Mouse (Mus musculus) thymus, postnatal 36 days (tissue): ENCODE data around the gene Fcamr.

Source experiments
- DNase-seq, 2 experiments: peaks; one replicate each; pipeline ENCODE4 v3.0.0; 2022; ENCODE audit warnings: mixed read lengths in 2 of 2

Fcamr gene

DNA sequence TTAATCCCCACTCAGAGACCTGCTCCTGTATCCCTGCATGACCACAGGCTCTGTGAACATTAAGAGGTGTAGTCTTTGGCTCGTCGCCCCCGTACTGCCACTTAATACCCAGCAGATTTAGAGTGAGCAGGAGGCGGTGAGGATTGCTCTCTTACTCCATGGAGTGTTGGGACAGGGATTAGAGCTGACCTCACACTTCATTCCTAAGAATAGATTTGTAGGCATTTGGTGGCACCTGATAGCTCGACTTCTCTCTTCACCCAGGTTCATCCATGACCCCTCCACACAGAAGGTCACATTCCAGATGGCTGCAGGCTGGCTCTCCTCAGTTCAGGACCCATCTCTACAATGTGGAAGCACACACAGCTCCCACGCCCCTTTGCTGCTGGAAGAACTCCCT is 3.6 kb downstream of the Fcamr start:
- DNase-seq = no peak

DNA sequence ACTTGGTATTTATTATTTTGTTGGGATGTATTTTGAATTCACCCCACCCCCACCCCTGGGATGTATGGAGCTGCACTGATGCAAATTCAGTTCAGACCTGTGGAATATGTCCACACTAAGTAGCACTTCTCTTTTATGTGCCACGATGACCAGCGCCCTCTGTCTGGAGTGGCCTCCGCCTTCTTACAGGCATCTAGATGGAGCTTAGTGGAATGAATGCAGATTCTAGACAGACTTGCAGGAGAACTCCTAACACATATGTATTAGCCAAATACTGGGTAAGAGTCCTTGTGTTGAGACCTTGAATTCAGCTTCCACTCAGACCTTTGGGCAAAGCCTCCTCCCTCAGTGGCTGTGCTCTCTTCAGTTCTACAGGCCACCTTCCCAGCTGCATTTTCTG is 10.2 kb downstream of the Fcamr start:
- DNase-seq = no peak

DNA sequence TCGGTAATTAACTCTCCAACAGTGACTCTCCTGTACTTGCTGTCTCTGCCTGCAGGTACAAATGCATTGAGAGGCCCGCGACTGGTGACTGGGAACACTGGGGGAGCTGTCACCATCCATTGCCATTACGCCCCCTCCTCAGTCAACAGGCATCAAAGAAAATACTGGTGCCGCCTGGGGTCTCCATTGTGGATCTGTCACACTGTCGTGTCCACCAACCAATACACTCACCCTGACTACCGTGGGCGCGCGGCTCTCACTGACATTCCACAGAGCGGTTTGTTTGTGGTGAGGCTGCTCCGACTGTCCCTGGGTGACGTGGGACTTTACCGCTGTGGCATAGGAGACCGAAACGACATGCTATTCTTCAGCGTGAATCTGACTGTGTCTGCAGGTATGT is 10.6 kb downstream of the Fcamr start:
- DNase-seq = no peak

DNA sequence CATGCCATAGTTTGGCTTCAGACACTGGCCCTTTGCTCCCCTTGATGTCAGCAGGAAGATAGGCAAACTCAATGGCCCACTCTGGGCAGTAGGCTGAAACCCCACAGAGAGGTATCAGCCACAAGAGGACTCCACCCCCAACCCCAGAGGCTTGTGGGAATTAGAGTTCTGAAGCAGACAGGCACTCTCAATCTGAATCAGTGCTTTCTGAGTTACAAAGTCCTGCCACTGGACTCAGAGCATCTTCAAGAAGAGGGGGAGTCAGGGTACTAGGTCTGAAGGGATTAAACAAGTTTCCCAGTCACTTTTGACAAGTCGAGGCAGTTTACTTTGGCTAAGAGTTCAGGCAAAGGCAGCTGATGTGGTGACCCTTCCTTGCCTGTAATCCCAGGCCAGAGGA is 19.0 kb downstream of the Fcamr start:
- DNase-seq = no peak

DNA sequence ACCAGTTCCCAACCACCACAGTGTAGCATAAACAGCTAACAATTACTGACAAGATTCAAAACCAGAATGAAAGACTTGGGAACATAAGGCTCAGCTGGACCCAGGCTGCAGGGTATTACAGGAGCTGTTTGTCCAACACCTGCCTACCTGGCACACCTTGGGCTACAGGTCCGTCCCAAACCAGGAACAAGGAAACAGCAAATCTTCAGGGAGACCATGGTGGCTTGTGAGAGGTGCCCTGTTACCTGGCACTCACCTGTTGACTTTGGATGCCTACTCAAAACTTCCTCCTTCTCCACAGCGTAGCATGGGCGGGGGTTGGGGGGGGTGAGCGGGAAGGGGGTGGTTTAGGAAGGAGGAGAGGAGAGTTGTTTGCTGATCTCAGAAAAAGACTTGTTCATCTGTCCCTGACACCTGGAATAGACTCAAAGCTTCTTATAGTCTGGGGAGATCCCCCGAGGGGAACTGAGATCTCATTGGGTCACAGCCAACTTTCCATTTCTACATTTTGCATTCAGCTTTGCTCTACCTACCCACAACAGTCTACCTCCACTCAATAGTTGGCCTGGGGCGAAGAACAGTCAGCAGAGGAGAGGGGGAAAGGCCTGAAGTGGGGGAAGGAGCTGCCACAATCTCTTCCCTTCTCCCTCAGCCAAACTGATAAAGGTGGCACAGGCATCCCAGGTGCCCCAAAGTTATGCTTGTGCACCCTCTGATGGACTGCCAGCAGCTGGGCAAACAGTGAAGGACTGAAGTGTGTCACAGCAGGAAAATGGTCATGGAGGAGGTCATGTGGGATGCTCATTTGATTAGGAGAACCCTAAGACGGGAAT is 19.8 kb downstream of the Fcamr start:
- no peak for DNase-seq

DNA sequence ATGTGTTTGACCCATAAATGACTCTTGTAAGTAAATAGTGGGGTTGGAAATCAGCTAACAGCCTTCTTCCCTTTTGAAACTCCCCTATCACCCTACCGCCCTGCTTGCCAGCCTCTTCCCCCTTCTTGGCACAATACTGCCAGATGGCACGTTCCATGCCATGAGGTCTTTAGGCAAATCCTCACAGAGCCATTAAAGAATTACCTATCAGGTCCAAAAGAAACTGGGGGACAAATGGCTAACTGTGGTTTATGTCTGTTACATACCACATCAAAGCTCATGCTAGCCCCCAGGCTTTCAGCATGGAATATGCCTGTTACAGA is 20.4 kb downstream of the Fcamr start:
- DNase-seq = no peak

DNA sequence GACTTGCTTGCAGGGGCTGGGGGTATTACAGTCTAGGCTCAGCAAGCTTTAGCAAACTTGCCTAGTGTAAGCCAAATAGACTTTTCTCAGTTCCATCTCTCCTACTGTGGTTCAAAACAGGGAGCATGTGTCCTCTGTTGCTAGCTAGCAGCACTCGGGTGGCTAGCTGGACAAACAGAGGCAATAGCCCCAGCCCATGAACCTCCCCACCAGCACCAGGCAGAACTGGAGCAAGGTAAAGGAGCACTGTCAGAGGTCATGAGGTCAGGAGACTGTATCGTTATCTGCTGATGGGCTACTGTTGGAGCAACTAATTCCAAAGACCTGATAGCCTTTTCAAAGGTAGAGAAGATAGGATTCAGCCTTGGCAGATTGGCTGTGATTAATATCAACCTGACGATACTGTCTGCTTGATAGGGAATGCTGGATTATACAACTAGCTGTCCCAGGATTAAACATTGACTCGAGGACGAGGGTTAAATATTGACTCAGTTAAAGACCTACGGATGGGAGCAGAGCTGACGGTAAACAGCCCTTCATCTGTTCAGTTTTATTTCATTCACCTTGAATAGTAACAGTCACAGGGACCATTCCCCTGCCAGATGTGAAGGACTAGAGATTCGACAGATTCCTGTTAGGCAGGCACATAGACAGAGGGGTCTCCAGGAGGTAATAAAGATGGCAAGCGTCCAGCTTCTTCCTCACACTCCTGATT is 21.4 kb downstream of the Fcamr start:
- no peak for DNase-seq

DNA sequence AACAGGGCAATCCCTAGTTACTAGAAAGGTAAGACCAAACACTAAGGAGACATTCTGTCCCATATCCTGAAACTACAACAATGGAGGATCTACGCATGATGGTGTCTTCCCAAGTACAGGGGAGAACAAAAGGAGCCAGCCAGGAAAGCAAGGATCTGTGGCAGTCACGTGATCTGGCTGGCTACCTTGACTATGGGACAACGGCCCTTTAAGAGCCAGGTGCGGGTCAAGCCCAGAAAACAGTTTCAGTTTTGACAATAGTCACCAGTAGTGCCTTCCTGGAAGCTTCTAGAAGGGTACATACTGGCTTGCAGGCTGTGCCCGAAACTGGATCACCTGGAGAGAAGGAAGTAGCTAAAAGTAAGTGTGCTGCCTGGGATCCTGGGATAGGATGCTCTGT is 25.7 kb downstream of the Fcamr start, which contains the start of gene Pigr:
Gene Pigr, plus strand, starts transcription at position 237 of the 400 bp plus-strand sequence.
- no peak for DNase-seq

DNA sequence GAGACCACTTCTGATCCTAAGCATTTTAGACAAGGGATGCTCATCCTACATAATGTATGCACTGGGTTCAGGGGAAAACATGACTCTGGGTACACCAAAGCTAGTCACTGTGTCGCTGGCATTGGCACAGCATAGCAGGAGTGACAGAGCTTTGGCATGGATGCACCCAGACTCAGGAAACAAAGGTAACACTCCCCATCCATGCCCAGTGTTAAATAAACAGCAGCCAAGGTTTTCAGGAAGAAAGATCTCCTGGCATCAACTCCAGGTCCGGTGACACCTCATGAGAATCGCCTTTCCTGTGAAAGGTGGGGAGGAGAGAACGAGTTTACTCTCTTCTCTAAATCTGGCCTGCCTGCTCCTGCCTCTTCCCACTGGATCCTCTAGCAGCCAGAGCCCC is 28.0 kb downstream of the Fcamr start:
- no peak for DNase-seq

DNA sequence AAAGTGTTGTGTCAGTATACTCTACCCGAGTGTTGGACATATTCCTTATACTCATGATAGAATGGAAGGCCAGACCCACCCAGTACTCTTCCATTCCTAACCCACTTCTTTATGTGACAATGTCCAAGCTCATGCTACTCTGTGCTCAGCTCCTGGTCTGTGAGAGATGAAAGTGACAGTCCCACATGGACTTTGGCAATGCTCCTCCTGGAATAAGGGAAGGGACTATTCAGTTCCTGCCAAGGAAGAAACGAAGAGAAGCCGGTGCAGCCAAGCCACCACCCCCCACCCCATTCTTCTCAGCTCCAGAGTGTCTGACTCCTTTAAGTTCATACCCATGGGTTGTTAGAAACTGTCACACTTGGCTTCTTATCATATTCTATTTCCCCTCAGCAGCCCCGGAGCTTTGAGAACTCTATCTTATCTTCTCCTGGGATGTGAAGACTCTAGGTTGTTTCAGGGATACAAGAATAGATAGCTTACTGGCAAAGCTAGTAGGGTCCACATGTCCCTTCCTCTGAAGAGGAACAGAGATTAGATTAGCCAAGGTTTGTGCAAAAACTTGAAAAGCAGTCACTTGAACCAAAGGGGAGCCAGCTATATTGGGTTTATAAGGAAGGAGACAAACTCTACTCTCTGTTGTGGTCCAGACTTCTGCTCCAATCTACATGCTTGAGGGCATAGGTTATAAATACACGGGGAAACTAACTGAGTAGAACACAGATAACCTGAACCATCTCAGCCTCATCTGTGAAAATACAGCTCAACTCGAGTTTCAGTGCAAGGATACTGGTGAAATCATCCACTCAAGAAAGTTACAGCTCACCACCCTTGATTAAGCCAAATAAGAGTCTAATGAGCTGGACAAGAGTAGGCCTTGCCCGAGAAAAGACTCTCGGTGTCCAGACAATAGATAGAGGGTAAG is 29.5 kb downstream of the Fcamr start:
- no peak for DNase-seq

DNA sequence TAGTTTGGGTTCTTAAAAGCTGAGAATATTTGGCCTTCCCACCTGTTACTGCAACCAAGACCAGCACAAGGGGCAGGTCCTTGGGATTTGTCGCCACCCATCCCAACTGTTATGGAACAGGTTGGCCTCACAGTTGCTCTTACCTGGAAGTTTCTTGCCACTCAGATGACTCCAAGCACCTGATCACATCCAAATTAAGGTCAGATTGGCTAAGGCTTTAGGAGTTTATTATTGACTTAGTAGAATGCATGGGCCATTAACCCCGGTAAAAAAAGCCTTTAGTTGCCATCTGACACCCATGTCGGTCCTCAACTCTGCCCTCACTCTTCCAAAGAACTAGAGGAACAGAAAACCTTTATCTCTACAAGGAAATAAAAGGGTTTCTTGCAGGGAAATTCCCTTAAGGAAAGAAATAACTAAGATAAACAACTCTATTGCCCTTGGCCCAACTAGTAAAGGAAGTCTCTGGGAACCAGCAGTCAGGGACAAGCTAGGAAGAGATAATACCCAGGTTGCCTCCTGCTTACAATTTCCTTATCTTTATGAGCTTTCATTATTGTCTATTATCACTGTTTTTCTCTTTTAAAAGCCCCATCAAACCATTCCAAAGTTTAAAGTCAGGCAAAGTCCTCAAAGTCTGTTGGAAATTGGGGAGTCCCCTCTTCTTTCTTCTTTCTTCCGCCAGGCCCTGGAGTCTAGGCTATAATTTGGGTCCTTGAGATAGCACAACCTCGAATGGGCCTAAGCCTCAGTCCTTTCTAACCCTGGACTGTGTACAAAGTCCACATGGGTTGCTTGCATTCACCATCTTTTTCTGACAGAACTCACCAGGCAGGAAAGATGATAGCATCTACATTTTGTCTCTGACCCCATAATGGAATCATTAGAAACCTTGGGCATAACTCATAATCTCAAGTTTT is 31.8 kb downstream of the Fcamr start:
- no peak for DNase-seq

DNA sequence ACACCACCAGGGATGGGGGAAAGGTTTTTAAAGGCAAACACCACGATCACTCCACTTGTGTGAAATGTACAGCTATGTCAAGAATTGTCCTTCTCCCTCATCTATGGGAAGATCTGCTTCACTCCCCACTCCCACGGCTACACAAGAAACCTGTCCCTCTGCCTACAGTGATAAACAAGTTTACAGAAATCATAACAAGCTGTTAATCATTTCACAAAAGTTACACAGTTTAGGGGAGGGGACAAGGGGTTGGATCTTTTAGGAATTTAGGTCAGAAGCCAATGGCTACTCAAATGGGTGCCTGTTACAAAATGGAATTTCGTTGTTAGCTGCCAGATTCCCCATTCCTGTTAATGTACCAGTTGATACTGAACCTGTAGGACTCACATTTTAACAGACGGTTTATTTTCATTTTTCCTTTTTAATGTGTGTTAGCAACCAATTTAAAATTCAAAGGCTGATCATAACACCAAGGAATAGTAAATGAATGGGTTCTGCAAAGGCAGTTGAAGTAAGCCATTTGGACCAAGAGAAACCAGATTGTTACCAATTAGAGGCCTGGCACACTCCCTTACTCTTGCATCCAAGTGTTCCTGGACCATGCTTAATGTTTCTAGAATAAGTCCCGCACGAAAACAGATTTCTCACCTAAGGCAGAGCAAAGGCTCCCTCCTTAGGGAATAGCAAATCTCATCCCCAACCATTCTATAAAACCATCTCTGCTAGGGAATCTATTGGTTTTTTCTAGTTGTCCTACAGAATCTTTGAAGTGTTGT is 34.6 kb downstream of the Fcamr start:
- DNase-seq = no peak

DNA sequence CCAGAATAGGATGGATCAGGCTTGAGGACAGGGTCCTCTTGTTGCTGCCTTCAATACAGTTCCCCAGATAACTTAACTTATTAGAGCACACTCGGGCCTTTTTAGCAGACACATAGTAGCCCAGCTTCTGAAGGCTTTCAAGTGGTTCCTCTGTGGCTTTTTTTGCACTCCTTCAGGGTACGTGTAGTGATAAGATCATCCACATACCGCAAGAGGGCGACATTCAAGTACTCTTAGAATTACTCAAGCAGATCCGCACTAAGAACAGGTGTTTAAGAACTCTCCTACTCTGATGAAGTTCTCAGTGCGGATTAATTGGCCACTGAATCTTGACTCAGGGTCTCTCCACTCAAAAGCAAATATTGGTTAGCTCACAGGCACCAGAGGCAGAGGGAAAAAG is 37.6 kb downstream of the Fcamr start:
- peak; percentile 27 to 30 for DNase-seq

DNA sequence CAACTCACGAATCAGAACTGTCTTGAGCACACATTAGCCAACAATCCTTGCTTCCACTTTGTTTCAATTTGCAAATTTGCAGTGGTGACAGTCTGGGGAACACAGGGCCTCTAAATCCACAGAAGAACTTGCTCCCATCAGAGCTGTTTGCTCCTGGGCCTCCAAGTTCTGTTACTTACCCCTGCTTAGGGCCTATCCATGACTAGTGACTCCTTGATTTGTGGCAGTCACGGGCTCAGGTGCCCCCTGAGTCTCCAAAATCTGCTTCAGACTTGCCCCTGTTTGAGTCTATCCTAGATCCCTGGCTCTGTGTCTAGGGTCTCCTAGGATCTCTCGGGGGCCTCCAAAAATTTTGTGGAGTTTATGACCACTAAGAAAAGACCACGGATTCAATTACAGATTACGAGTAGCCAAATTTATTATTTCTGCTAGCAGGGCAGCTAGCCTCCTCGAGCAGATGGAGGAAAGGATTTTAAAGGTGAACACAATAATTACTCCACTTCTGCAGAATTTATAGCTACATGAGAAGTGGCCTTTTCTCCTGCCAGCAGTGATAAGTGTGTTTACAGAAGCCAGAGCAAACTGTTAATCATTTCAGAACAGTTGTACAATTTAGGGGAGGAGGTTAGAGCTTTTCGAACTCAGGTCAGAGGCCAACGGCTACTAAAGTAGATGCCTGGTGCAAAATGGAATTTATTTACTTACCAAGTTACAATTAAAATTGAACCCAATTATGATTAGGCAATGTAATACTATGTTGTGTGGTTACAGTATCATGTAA is 40.1 kb downstream of the Fcamr start:
- DNase-seq = no peak

DNA sequence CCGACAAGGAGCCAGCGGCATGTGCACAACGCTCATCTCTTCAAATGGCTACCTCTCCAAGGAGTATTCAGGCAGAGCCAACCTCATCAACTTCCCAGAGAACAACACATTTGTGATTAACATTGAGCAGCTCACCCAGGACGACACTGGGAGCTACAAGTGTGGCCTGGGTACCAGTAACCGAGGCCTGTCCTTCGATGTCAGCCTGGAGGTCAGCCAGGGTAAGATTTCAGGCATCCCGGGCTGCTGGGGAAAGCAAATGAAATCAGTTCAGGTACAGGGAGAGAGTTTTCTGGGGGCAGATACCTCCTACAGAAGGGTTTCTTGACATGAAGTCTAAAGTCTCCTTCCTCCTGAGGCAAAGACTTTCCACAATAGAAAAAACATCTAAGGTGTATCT is 40.9 kb downstream of the Fcamr start:
- no peak for DNase-seq

DNA sequence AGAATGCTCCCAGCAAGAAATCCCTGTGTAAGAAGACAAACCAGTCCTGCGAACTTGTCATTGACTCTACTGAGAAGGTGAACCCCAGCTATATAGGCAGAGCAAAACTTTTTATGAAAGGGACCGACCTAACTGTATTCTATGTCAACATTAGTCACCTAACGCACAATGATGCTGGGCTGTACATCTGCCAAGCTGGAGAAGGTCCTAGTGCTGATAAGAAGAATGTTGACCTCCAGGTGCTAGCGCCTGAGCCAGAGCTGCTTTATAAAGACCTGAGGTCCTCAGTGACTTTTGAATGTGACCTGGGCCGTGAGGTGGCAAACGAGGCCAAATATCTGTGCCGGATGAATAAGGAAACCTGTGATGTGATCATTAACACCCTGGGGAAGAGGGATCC is 43.8 kb downstream of the Fcamr start:
- no peak for DNase-seq

DNA sequence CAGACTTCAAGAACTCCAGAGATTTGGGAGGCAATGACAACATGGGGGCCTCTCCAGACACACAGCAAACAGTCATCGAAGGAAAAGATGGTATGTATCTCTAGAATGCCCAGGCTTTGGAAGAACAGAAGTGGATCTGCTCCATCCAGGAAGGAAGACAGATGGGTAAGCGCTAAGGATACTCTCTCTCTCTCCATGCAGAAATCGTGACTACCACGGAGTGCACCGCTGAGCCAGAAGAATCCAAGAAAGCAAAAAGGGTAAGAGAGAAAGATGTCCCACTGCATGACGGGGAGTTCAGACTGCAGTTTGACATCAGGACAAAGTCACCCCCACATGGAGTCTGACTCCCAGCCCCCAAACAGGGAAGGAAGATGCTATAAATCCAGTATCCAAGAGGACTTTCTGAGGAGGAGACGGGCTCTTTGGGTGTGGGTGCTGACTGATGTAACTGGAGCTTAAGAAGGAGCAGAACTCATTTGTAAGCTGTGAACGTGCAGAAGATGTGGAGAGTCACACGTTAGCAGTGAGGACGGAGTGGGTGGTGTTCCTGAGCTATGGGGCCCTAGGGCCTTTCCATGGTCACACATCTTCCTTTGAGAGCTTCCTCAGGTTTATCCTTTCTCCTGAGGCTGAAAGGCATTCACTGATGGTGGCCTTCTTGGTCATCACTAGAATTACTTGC is 49.0 kb downstream of the Fcamr start:
- no peak for DNase-seq

DNA sequence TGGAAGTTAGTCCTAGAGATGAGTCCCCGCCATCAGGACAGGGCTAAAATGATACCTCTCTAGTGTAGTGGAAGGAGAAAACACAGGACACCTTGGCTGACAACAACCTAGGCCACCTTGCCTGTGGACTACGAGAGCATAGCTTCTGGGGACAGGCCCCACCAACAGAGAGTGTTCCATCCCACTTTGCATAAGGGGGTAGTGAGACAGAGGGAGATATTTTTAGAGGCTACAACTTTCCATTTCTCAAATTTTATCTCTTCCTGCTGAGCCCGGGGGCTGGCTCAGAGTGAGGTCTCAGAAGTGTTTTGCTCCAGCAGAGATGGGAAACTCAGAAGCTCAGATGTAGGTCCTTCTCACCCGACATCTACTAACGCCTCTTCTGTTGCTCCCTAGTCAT is 49.7 kb downstream of the Fcamr start:
- no peak for DNase-seq

DNA sequence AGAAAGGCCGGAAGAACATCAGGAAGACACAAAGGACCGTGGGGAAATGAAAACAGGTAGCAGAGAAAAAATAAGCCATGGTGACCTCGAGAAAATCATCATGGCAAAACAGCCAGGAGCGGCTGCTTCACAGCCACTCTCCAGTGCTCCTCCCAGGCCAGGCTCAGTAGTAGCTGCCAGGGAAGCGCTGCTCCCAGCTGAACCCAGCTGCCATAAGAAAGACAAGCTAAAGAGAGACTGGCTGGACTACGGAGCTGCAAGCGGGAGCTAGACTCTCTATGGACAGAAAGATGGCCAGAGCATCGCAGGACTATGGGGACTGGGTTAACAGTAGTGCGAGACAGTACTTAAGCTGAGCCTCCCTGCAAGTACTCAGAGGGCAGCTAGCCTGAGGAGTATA is 54.1 kb downstream of the Fcamr start:
- DNase-seq = no peak

DNA sequence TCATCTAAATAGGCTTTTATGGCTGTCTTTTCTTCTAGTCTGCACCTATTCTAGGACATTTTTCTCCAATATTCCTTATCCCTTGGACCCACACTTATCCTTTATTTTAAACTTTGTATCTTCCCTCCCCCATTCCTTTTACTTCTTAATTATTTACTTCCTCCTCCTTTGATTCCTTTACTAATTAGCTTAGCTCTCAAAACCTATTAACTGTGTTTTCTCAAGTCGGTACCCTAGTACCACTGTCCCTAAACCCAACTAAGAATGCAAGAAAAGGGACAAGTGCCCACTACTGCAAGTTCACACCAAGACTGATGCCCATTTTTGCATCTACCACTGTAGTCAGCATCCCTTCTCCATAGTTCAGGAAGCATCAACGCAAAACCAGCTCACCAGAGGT is 55.0 kb downstream of the Fcamr start:
- DNase-seq = no peak
